Mouse (Mus musculus): Measurements from ENCODE around the gene Odam.

- TF ChIP-seq CTCF (IDR thresholded peaks at IDR 0.05; ENCODE audit: low read depth) (no peak), EP300 (optimal IDR thresholded peaks at IDR 0.05) (no peak)
Measured at GRCm38 (mm10) chr5:87884729-87885128, at the start of gene Odam.

Measured in stomach, postnatal 0 days (tissue).